15 mouse cellular contexts compared by ENCODE assay signal in genomic region chr1:155353096-155353495, GRCm38 (mm10).
DNase-seq lines count a peak whose midpoint lies in the region; ATAC-seq lines count a peak whose summit lies in the region.
"Had no signal": no experiment of that assay in that cellular context is flagged by ENCODE, and none has a peak within 500 bp of the region (broad histone marks: within the 10 kb centered on the region; RNA-seq: fewer than 3 reads in every experiment).

No protein-coding gene starts in this region.

- ATAC-seq in heart, embryonic 12.5 days (ENCODE audit: insufficient number of reproducible peaks, low FRiP score) = no peak
- ATAC-seq: inflammation-experienced regulatory T-cells, adult 6 months had no signal

- H3K27me3 ChIP-seq in heart, embryonic 12.5 days (replicated peaks) = no peaks in the 10 kb centered on the region
- H3K27me3 ChIP-seq: embryonic facial prominence, embryonic 12.5 days; limb, embryonic 13.5 days; midbrain, embryonic 12.5 days had no signal

- H3K9ac ChIP-seq in heart, embryonic 12.5 days = no peak overlapping the region
- H3K9ac ChIP-seq: embryonic facial prominence, embryonic 12.5 days; limb, embryonic 13.5 days; midbrain, embryonic 12.5 days had no signal

- no peak overlapping the region for H3K27ac ChIP-seq in heart, embryonic 12.5 days (ENCODE audit: poor library complexity, severe bottlenecking)
- H3K27ac ChIP-seq: embryonic facial prominence, embryonic 12.5 days; forebrain, embryonic 10.5 days; limb, embryonic 13.5 days; midbrain, embryonic 12.5 days had no signal

- peaks cover 20% of the 10 kb centered on the region for H3K4me1 ChIP-seq in heart, embryonic 12.5 days (replicated peaks)
- H3K4me1 ChIP-seq: embryonic facial prominence, embryonic 12.5 days; limb, embryonic 13.5 days; midbrain, embryonic 12.5 days had no signal

- WGBS in heart, embryonic 12.5 days = 58% methylated on average over 4 of the region's 4 CpGs

- peak; percentile 25 for DNase-seq in cerebellum, adult 9-10 months
- DNase-seq in cerebellum, adult 9-11 months = no peak
- peak; percentile 48 for DNase-seq in heart, postnatal 4 days
- peak; percentile 14 for DNase-seq in urinary bladder, postnatal 14 days (ENCODE audit: low spot score)
- no peak for DNase-seq in urinary bladder, postnatal 10 days (ENCODE audit: low spot score)
- no peak for DNase-seq in thymus, postnatal 25 days
- DNase-seq in right cerebral cortex, adult 2 months (ENCODE audit: low spot score in 2 of 2) = no peak
- DNase-seq: kidney, postnatal 4 days; thymus, adult 18-20 months had no signal

- H3K36me3 ChIP-seq in heart, embryonic 12.5 days = no peaks in the 10 kb centered on the region
- H3K36me3 ChIP-seq: embryonic facial prominence, embryonic 12.5 days; forebrain, embryonic 10.5 days; limb, embryonic 13.5 days; midbrain, embryonic 12.5 days had no signal

- H3K4me3 ChIP-seq in heart, embryonic 12.5 days = no peak overlapping the region
- H3K4me3 ChIP-seq: embryonic facial prominence, embryonic 12.5 days; forebrain, embryonic 10.5 days; limb, embryonic 13.5 days; midbrain, embryonic 12.5 days had no signal

- H3K4me2 ChIP-seq in heart, embryonic 12.5 days = no peak overlapping the region
- H3K4me2 ChIP-seq: embryonic facial prominence, embryonic 12.5 days; limb, embryonic 13.5 days; midbrain, embryonic 12.5 days had no signal

- H3K9me3 ChIP-seq in heart, embryonic 12.5 days (replicated peaks) = no peaks in the 10 kb centered on the region
- H3K9me3 ChIP-seq: embryonic facial prominence, embryonic 12.5 days; forebrain, embryonic 10.5 days; limb, embryonic 13.5 days; midbrain, embryonic 12.5 days had no signal

Comparison
In these comparisons a context has a peak if more than half of its experiments do, and no peak if none do; other contexts are left out.
1. DNase-seq: peak in cerebellum, adult 9-10 months (single experiment), heart, postnatal 4 days (single experiment) and urinary bladder, postnatal 14 days (single experiment); none in cerebellum, adult 9-11 months (single experiment), urinary bladder, postnatal 10 days (single experiment), thymus, postnatal 25 days (single experiment) and right cerebral cortex, adult 2 months (0 of 2).